Mouse (Mus musculus): Measurements from ENCODE around the gene Tnp2.

DNA sequence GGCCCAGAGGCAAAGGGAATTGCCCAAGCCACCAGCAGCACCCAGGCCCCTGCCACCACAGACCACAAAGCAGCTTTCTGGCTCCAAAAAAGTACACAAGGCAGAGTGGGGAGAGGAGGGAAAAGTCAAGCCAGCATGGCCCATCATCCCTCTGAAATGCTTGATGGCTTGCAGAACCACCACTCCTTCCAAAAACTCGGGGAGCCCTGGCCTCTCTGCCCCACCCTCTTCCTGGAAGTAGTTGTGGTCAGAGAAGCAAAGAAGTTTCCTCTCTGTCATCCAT, 5.4 kb downstream of the Tnp2 start:
- TF ChIP-seq CTCF (conservative IDR thresholded peaks at IDR 0.05; ENCODE audit: low read length) (no peak), NANOG (IDR thresholded peaks at IDR 0.05; ENCODE audit: borderline replicate concordance, low read length) (no peak), POU5F1 (IDR thresholded peaks at IDR 0.05; ENCODE audit: borderline replicate concordance, low read length) (no peak)
